Mouse (Mus musculus) spleen, adult 2 months (tissue): ENCODE data around the gene Gm49366.

Experiments used
- CTCF ChIP-seq: fragments of 200-500 bp; IDR thresholded peaks from 2 replicates; pipeline ENCODE4 v1.5.1; 2011; ENCODE audit warnings: mild to moderate bottlenecking, inconsistent platforms; ENCODE audit not compliant: insufficient read depth, insufficient read length, insufficient replicate concordance; ENCODE audit errors: extremely low read depth
- POLR2A ChIP-seq: fragments of 200-500 bp; IDR thresholded peaks from 2 replicates; pipeline ENCODE4 v1.6.1; 2011; ENCODE audit warnings: low read depth, low read length, inconsistent platforms

DNA sequence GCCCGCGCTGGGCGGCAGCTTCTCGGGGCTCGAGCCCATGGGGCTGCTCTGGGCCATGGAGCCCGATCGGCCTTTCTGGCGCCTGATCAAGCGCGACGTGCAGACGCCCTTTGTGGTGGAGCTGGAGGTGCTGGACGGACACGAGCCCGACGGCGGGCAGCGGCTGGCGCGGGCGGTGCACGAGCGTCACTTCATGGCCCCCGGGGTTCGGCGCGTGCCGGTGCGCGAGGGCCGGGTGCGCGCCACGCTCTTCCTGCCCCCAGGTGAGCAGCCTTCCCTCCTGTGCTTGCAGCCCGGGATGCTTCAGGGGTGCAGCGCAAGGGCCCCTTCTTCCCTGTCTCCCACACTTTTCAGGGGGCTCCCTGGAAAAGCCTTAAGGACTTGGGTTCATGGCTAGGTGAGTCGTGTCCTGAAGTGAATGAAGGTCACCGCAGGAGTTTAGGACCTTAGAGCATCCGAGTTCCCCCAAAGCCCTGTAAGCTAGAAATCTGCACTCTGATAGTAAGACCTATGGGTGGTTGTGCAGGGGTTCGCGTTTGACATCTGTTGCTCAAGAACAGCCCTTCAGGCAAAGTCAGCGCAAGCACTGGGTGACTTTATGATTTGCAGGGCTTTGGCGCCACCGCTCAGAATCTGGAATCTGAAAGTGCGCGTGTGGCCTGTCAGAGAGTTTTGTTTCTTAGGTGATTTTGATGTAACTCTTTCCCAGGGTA, 15.1 kb downstream of the Gm49366 start:
- TF ChIP-seq CTCF (no peak), POLR2A (no peak)
